Mouse (Mus musculus): Measurements from ENCODE around the gene Sv2a.

GRCm38 (mm10) chr3:96199731-96200130 lies 18.8 kb downstream of the Sv2a start:
- TF ChIP-seq ZNF384 (IDR thresholded peaks at IDR 0.05; ENCODE audit: low read depth, low read length) (no peak), ZC3H11A (IDR thresholded peaks at IDR 0.05; ENCODE audit: borderline replicate concordance, low read depth, low read length) (no peak)

All from ES-E14 (cell line).